Mouse (Mus musculus): ENCODE results near the gene Arhgap35. TPM values are rescaled to one million over a fixed set of nuclear protein-coding genes. Genes with fewer than 3 reads are reported as not detected.

The Arhgap35 gene
- total RNA-seq, 1 experiment from 2014 or later, result 16.3 TPM

DNA sequence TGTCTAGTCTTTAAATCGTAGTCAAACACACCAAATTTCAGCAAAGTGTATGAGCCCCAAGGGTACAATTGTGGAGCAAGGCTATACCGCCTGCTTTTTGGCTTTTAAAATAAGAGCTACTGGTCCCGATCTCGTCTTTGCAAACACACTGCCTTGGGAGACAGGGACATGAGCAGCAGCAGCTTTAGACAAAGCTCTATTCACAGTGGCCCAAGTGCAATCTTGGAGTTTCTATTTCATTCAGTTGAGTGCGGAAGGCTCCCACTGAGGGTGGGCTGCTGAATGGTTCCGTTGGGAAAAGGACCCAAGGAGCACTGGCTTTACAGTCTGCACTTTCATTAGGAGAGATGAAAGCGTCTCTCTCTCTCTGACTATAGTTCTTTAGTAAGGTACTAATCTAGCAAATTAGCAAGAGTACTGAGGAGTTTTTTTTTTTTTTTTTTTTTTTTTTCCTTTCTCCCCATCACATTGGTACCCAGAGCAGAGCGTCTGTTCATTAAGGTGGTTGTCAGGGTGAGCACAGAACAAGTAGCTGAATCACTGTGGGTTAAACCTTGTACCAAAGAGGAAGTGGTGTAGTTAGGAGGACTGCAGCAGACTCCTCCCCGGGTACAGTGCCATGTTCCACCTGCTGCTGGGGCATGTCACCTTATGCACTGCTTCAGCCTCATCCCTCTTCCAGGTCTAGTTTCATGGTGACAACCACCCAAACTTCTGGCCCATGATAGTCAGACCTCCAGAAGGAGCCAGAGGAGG is 56.8 kb downstream of the Arhgap35 start:
- ATAC-seq (replicated peaks in 1 of 2; ENCODE audit: insufficient read depth in 1 of 2, low FRiP score in 2 of 2, low TSS enrichment in 1 of 2, low read depth in 1 of 2, poor library complexity in 2 of 2, severe bottlenecking in 2 of 2), result peak; percentile 92 to 93

DNA sequence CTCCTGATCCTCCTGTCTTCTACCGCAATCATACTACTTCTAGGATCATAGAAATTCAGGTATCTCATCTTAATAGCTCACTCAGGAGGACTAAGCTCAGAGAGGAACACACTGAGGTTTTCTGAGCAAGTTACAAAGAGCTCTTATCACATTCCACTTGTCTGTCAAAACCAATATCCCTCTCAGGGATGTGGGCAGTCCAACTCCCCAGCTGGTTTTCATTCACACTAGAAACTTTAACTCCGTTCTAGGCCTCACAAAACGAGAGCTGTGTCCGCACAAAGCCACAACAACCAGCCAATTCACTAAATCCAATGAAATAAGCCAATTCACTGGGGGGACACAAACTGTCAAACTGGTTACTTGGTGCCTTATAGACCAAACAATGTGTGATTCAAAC is 57.5 kb downstream of the Arhgap35 start:
- ATAC-seq (replicated peaks in 1 of 2; ENCODE audit: insufficient read depth in 1 of 2, low FRiP score in 2 of 2, low TSS enrichment in 1 of 2, low read depth in 1 of 2, poor library complexity in 2 of 2, severe bottlenecking in 2 of 2), result no peak

DNA sequence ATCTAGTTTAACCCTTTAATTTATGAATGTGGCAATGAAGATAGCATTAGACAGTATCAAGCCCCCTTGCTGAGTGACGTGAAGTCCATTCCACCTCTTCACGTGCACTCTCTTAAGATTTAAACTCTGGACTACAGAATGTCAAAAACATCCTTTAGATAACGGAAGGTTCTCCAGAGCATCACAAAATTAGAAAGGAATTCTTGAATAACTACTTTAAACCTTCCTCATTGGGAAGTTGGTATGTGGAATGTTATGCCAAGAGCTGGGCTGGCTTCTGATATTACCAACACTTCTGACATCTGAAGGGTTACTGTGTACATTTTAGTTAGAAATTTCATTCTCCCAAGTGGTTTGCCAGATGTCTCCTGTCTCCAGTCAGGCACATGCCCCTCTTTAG is 60.6 kb downstream of the Arhgap35 start:
- no peak for ATAC-seq (replicated peaks in 1 of 2; ENCODE audit: insufficient read depth in 1 of 2, low FRiP score in 2 of 2, low TSS enrichment in 1 of 2, low read depth in 1 of 2, poor library complexity in 2 of 2, severe bottlenecking in 2 of 2)

DNA sequence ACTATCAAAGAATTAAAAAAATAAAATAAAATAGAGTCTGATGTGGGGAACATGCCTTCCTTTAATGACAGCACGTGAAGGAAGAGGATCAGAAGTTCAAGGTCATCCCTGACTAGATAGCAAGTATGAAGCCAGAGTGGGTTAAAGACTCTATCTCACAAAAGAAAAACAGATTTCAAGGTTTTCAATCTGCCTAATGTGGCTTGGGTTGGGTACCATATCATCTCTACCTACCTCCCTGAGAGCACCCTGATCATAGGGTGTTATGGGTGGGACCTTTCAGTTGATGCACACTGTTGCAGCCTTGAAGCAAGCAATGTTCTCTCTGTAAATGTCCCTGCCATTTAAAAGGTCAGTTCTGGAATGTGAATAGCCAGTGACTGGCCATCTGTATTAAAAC is 63.2 kb downstream of the Arhgap35 start:
- no peak for ATAC-seq (replicated peaks in 1 of 2; ENCODE audit: insufficient read depth in 1 of 2, low FRiP score in 2 of 2, low TSS enrichment in 1 of 2, low read depth in 1 of 2, poor library complexity in 2 of 2, severe bottlenecking in 2 of 2)

DNA sequence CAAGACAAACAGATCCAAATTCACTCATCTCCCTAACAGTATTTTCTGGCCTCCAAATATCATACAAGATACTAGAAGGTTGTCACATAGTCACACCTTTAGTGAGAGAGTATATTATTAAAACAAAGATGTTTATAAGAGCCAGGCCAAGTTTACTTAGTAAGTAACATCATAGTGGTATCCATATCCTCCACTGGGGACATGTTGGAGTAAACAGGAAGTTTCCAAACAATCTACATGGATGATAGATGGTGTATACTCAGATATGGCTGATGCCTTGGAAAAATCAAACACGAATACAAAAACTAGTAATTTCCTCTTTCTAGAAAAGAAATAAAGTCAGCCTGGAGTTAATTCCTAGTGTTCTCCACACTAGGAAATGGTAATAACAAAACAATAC is 65.5 kb downstream of the Arhgap35 start:
- no peak for ATAC-seq (replicated peaks in 1 of 2; ENCODE audit: insufficient read depth in 1 of 2, low FRiP score in 2 of 2, low TSS enrichment in 1 of 2, low read depth in 1 of 2, poor library complexity in 2 of 2, severe bottlenecking in 2 of 2)

DNA sequence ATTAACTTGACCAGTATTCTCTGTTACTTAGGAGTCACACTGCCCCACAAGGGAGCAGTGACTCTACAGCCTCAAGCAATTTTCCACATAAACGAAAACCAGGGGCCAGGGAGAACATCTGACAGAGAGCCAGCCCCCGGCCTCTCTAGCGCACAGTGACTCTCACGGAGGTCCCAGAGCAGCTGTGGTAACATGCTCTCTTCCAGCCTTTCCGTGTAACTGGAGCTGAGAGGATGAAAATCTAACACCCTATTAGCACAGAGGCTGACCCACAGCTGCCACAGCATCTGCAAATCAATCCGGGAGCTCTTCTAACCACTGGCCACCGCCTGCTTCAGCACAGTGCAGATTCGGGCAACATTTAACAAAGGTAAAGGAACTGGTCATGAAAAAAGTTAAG is 70.0 kb downstream of the Arhgap35 start:
- ATAC-seq (replicated peaks in 1 of 2; ENCODE audit: insufficient read depth in 1 of 2, low FRiP score in 2 of 2, low TSS enrichment in 1 of 2, low read depth in 1 of 2, poor library complexity in 2 of 2, severe bottlenecking in 2 of 2), result no peak

DNA sequence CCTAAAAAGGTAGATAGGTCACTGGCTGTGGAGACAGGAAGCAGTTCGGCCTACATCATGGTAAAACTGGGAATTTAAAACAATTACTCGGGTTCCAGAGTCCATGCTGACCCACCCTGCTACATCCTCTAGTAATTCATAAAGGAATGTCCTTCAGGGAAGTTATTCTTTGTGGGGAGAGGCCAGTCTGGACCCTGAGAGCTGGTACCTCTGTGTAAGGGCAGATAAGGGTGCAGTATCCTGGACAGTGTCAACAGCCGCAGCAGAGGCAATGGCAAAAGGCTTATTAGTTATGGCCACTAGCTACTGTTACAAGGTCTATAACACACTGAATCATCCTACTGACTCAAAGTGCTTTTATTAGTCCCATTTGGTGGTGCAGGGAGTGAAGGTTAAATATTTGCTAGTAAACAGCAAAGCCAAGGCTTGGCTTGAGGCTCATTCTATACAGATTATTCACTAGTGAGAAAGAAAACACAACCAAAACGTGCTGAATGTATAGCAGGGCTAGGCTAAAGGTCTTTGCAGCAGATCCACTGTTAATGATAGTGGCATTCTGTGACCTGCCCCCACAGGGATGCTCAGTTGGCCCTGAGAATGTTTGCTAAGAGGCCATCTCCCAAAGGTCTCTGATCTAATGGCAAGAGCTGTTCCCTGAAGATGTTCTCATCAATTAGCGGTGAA is 77.4 kb downstream of the Arhgap35 start:
- no peak for ATAC-seq (replicated peaks in 1 of 2; ENCODE audit: insufficient read depth in 1 of 2, low FRiP score in 2 of 2, low TSS enrichment in 1 of 2, low read depth in 1 of 2, poor library complexity in 2 of 2, severe bottlenecking in 2 of 2)

DNA sequence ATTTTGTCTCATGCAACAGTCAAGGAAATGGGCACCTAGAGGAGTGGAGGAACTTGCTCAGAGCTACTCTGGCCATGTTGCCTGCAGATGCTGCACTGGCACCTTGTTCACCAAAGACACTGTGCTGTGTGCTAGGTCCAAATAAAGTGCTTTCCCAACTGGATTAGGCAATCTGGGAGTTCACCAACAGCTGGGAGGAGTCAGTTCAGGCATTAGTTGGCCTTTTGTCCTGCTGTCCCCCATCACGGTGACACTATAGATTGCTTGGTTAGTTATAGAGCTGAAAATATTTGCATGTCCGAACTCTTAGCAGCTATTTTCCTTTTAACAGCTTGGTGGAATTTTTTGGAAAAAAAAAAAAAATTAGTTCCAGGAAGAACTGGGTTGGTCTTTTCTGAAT is 88.8 kb downstream of the Arhgap35 start:
- no peak for ATAC-seq (replicated peaks in 1 of 2; ENCODE audit: insufficient read depth in 1 of 2, low FRiP score in 2 of 2, low TSS enrichment in 1 of 2, low read depth in 1 of 2, poor library complexity in 2 of 2, severe bottlenecking in 2 of 2)

DNA sequence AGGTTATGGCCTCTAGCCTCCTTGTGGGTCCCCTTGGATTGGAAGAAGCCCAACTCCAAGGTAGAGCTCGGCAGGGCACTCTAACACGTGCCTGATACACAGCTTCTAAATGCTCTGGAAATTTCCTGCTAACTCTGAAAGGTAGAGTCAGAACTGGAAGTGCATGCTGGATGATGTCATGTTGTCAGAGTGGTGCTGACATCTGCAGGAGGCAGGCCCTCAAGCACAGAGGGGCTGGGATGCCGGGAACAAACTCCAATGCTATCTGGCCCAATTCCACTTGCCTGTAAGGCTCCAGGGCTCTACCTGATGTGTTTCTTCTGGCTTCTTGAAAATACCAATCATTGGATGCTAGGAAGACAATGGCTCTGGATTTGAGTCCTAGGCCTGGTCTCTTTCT is 89.3 kb downstream of the Arhgap35 start:
- ATAC-seq (replicated peaks in 1 of 2; ENCODE audit: insufficient read depth in 1 of 2, low FRiP score in 2 of 2, low TSS enrichment in 1 of 2, low read depth in 1 of 2, poor library complexity in 2 of 2, severe bottlenecking in 2 of 2), result no peak

DNA sequence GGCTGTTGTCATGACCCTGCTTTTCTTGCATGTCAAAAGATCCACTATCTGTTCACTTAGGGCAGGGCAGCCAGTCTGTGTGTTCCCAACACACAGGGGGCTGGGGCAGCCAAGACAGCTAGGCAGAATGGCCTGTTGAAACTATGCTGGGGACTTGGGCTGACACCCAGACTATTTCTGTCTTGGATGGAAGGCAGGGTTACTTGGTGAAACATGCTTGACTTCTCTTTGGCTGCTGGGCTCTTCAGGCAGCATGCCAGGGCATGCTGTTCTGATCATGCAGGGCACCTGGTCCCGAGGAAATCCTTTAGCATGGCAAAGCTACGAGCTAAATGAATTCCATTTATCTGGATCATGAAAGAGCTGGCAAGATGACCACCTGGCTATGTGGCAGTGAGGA is 90.5 kb downstream of the Arhgap35 start:
- no peak for ATAC-seq (replicated peaks in 1 of 2; ENCODE audit: insufficient read depth in 1 of 2, low FRiP score in 2 of 2, low TSS enrichment in 1 of 2, low read depth in 1 of 2, poor library complexity in 2 of 2, severe bottlenecking in 2 of 2)

DNA sequence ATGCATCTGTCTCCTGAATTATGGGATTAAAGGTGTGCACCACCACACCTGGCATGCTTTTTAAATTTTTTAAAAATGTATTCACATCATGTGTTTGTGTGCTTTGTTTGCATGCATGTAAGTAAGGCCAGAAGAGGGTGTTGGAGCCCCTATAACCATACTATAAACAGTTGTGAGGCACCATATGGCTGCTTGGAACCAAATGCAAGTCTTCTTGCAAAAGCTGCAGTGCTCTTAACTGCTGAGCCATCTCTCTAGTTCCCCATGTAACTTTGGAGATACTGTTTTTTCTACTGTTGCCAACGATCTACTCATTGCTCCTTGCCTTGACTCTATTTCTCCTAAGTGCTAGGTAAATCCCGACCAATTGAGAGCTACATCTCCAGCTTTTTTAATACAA is 95.5 kb downstream of the Arhgap35 start:
- no peak for ATAC-seq (replicated peaks in 1 of 2; ENCODE audit: insufficient read depth in 1 of 2, low FRiP score in 2 of 2, low TSS enrichment in 1 of 2, low read depth in 1 of 2, poor library complexity in 2 of 2, severe bottlenecking in 2 of 2)

DNA sequence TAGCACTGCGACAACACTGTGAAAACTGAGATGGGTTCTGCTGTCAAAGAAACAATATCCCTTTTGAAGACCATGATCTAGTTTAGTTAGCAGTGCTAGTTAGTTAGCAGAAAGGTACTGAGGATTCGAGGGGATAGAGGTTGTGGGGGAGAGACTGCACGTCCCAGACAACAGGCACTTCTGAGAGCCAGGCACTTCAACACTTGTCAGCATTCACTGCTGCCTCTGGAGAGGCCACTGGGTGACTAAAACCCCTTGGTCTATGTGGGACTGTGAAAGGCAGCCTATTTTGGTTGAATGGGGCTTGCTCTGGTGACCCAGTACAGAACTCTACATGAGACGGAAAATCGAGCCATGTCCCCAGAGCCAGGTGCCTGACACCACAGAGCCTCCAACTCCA is 97.6 kb downstream of the Arhgap35 start:
- no peak for ATAC-seq (replicated peaks in 1 of 2; ENCODE audit: insufficient read depth in 1 of 2, low FRiP score in 2 of 2, low TSS enrichment in 1 of 2, low read depth in 1 of 2, poor library complexity in 2 of 2, severe bottlenecking in 2 of 2)

DNA sequence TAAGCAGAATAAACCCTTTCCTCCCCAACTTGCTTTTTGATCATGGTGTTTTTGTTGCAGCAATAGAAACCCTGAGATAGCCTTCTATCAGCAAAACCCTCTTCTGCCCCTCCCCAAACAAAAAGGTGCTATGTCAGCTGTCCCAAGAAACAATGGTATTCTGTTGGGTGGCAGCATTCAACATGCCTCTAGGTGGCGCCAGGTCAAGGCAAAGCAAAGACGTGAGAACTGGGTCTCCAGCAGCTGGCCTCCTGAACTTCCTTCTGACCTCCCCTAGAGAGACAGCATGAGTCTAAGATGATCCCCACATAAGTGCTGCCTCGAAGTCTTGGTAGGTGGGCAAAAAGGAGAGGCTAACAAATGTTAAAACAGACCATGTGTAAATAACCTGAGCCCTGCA is 107.5 kb downstream of the Arhgap35 start:
- peak; percentile 69 to 84 for ATAC-seq (replicated peaks in 1 of 2; ENCODE audit: insufficient read depth in 1 of 2, low FRiP score in 2 of 2, low TSS enrichment in 1 of 2, low read depth in 1 of 2, poor library complexity in 2 of 2, severe bottlenecking in 2 of 2)

DNA sequence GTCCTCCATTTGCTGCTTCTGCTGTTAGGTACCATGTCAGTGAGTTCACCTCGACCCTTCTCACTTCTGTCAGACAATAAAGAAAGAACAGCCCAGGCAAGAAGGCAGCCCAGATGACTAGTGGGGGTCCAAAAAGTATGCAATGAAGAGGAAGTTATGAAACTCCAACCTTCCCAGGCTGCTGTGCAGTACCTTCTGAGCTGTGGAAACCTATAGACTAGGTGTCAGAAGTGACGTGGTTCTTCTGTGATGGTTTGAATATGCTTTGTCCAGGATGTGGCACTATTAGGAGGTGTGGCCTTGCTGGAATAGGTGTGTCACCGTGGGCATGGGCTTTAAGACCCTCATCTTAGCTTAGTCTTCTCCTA is 109.6 kb downstream of the Arhgap35 start:
- no peak for ATAC-seq (replicated peaks in 1 of 2; ENCODE audit: insufficient read depth in 1 of 2, low FRiP score in 2 of 2, low TSS enrichment in 1 of 2, low read depth in 1 of 2, poor library complexity in 2 of 2, severe bottlenecking in 2 of 2)

DNA sequence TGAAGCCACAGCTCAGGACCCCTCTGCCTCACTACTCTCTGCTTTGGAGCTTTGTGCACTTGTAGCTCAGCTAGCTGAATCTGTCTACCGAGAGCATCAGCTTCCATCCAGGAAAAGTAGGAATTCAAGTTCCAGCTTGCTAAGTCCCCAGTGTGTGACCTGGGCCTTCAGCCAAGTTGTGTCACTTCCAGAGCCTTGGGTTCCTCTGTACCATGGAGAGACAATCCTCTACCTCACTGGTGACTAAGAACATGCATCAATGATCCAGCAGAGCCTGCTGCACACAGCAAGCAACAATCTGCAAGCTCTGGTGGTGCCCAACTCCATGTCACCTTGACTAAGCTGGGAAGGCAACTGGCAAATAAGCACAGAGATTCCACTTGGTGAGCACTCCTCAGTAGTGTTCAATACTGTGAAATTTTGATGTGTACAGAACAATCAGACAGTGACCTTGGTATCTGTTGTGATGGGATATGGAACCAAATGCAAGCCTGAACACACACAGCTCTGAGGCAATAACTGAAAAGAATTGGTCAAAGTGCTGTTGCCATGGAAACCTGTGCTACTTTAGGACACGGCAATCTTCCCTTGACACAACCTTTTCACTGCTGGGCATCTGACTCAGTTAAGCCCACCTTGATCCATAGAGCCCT is 110.1 kb downstream of the Arhgap35 start:
- ATAC-seq (replicated peaks in 1 of 2; ENCODE audit: insufficient read depth in 1 of 2, low FRiP score in 2 of 2, low TSS enrichment in 1 of 2, low read depth in 1 of 2, poor library complexity in 2 of 2, severe bottlenecking in 2 of 2), result no peak

DNA sequence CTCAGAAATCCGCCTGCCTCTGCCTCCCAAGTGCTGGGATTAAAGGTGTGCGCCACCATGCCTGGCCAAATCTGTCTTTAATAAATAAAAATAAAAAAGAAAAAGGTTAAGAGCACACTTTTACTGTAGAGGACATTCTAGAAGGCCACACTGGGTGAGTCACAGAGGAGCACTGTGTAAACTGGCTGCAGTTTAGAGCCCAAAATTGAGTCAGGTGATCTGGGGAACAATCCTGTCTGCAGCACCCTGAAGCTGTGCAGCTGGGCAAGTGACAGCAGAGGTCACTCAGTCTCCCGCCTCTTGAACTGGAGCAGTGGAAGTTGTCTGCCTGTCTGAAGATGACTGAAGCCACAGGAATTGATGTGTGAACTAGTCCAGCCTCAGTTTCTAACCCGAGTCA is 113.2 kb downstream of the Arhgap35 start:
- no peak for ATAC-seq (replicated peaks in 1 of 2; ENCODE audit: insufficient read depth in 1 of 2, low FRiP score in 2 of 2, low TSS enrichment in 1 of 2, low read depth in 1 of 2, poor library complexity in 2 of 2, severe bottlenecking in 2 of 2)

DNA sequence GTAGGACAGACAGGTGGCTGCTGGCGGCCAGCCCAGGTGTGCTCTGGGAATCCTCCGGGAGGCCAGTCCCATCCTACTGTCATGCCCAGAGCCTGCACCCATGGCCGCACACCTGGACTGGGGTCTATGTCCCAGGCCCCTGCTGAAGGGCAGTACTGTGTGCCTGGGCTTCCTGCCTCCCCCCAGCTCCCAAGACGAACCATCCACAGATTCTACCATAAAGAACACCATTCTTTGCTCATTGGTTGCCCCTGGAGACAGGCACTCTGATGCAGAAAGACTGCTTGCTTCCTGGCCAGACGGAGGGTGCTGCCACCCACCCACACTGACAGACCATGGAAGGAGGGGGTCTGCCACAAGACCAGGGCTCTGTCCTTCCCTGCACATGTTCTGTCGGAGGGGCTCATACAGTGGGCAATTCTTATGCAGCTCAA is 115.1 kb downstream of the Arhgap35 start:
- no peak for ATAC-seq (replicated peaks in 1 of 2; ENCODE audit: insufficient read depth in 1 of 2, low FRiP score in 2 of 2, low TSS enrichment in 1 of 2, low read depth in 1 of 2, poor library complexity in 2 of 2, severe bottlenecking in 2 of 2)

DNA sequence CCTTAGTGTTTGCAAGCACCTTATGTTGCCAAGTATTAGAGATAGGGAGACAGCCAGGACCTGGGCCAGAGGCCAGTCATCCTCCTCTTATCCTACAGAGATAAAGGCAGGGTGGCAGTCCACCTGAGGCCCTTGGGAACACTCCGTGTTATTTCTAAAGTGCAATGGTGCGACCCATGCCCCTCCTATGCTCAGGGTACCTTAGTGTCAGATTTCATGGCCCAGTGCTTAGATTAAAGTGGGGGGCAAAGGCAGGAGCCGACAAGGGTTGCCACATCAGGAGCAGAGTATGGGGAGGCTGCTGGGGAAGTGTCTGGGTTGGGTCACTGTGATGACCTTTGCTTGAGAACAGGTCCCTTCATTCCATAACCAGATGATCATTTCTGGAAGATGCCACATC is 118.5 kb downstream of the Arhgap35 start:
- no peak for ATAC-seq (replicated peaks in 1 of 2; ENCODE audit: insufficient read depth in 1 of 2, low FRiP score in 2 of 2, low TSS enrichment in 1 of 2, low read depth in 1 of 2, poor library complexity in 2 of 2, severe bottlenecking in 2 of 2)

All from hematopoietic stem cell, adult 5-6 weeks (primary cell).